Mouse (Mus musculus) urinary bladder, adult 2 months (tissue): ENCODE measurements around the gene Mcl1. TPM values are rescaled to one million over a fixed set of nuclear protein-coding genes. Genes with fewer than 3 reads are reported as not detected.
A peak's percentile ranks its signal among the peaks of the same experiment; 100 is the strongest.
"Not testable (repeated sequence)": the region's sequence is repeated elsewhere in the genome, so short reads cannot be mapped to it uniquely, and the experiment has no call there.

Source experiments
- DNase-seq: peaks from one replicate; pipeline ENCODE4 v3.0.0; 2022; ENCODE audit warnings: low spot score
- polyA plus RNA-seq: library from polyadenylated mRNA; depleted of rRNA; stranded (reverse); fragments of >200 nt; gene quantifications from 2 replicates; pipeline ENCODE4 v1.2.3, GENCODE M21; 2012; rRNA removed

Mcl1 gene
- 90.3 and 106 TPM in 2 replicates for polyA plus RNA-seq

DNA sequence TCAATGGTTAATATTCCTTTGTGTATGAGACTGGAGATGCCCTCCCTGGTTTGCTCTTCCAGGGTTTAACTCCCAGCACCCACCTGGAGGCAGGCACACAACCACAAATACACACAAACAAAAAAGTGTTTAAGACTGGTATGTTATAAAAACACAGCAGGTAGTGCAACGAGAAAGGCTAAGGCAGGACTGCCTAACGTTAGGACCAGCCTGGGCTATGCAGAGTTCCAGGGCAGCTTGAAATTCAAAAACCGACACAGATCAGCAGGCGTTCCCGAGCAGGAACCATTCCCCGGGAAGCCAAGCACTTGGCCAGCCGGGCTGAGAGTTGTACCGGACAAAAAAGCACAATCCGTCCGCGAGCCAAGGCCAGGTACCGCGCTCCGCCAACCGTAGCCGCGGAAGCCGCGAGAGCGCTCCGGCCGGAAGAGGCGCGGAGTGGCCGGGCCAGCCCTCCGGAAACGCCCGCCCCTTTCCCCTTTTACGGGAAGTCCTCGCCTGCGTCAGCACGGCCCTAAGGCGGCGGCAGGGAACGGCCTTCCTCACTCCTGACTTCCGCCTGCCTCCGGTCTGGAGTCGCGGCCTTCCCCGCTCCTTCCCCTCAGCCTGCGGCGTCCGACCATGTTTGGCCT, at the start of gene Mcl1:
TSS of gene Mcl1 (plus strand) at position 553 of the 632 bp plus-strand sequence.
- peak; percentile 99 for DNase-seq

- DNase-seq = no peak
These were observed 49.4 kb upstream of the Mcl1 start for GRCm38 (mm10) chr3:95609195-95609594.

DNA sequence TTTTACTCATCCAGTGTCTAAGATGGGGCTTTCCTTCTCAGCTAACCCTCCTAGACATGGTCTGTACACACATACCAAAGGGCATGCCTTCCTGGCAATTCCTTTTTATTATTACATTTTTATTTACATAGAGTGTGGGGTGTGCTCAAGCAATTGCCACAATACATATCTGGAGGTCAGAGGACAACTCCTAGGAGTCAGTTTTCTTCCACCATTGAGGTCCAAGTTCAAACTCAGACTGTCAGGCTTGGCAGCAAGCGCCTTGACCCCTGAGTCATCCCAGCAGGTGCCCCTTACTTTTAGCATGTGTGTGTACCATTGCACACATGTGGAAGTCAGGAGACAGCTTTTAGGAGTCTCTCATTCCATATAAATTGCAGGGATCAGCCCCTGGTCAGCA, 44.6 kb upstream of the Mcl1 start:
- no peak for DNase-seq

GRCm38 (mm10) chr3:95618511-95618910, 40.1 kb upstream of the Mcl1 start:
- DNase-seq = no peak

DNA sequence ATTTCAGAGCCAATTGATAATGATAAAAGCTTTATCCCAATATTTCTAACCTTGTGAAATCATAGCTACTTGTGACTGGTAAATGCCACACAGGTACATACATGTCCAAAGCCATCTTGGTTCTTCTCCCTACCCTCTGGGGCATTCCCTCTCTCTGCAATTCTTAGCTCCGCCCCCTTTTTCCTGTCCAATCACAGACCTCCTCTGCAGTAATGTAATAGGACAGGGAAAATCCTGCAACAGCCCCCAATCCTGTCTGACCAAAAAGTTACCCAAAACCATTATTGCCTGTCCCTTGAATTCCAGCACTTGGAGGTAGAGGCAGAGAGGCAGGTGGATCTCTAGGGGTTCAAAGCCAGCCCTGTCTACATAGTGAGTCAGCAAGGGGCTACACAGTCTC, 37.3 kb upstream of the Mcl1 start:
- DNase-seq = no peak

DNA sequence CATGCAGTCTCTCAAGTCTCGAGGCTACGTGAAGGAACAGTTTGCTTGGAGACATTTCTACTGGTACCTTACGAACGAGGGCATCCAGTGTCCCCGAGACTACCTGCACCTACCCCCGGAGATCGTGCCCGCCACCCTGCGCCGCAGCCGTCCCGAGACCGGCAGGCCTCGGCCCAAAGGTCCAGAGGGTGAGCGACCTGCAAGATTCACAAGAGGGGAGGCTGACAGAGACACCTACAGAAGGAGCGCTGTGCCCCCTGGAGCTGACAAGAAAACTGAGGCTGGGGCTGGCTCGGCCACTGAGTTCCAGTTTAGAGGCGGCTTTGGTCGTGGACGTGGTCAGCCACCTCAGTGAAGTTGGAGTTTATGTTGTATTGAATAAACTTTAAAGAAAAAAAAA, 36.2 kb upstream of the Mcl1 start:
- DNase-seq = not testable (repeated sequence)

DNA sequence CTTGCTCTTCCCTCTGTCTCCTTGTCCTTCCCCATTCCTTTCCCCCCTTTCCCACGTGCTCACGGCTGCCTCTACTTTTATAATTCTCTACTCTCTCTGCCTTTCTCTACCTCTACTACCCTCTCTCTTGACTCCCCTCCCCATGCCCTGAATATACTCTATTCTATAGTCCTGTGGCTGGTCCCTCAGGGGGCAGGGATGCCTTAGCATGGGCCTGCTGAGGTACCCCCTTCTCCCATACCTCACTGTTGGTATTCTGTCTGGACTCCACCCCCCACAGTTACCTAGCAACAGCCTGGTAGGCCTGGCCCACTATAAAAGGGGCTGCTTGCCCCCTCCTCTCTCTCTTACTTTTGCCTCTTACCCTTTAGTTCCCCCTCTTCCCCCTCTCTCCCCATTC, 35.0 kb upstream of the Mcl1 start:
- no peak for DNase-seq

DNA sequence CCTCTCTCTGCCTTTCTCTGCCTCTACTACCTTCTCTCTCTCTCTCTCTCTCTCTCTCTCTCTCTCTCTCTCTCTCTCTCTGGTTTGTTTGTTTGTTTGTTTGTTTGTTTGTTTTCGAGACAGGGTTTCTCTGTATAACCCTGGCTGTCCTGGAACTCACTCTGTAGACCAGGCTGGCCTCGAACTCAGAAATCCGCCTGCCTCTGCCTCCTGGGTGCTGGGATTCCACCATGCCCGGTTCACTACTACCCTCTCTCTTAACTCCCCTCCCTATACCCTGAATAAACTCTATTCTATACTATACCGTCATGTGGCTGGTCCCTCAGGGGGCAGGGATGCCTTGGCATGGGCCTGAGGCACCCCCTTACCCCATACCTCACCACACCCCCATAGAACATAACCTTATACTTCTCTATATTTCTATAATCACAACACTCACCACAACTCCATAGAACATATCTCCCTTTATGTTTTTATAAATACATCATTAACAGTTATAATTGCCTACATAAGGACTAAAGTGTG, 34.5 kb upstream of the Mcl1 start:
- DNase-seq = not testable (repeated sequence)

GRCm38 (mm10) chr3:95624628-95625503, 33.7 kb upstream of the Mcl1 start, which contains the start of gene Ensa:
Gene Ensa (plus strand): TSS chr3:95624993.
- DNase-seq = peak; percentile 93

GRCm38 (mm10) chr3:95627763-95628162, 30.8 kb upstream of the Mcl1 start:
- DNase-seq = no peak

DNA sequence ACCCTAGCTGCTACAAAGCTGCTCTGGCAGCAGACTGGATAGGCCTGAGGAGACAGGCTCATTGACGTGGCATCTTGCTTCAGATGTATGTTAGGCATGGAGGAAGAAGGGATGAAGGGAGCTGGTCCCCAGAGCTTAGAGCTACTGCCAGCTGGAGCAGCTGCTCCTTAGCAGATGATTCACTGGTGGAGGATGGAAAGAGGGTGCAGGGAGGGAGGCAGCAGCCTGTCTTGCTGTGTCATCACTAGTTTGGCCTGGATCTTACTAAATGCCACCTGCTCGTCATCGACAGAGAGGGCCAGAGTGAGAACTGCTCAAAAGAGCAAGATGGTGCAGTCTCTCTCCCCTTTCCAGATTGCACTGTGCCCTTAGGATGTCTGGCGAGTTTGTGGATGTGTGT, 28.8 kb upstream of the Mcl1 start:
- DNase-seq = no peak

DNA sequence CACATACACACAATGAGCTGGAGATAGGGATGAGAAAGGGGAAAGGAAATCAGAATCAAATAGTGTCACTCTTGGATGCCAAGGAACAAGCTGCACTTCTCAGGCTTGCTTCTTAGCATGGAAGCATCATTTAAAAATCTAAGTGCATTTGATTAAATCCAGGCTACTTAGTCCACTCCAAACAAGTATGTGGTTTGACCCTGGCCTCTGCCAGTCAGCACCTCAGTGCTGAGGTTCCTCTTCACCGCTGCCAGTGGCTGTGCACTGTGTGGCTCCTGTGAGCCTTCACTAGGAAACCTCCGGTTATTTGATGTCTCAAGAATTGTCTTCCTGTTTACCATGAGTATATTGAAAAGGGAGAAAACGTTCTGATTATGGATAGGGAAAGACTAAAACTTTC, 27.7 kb upstream of the Mcl1 start:
- no peak for DNase-seq

DNA sequence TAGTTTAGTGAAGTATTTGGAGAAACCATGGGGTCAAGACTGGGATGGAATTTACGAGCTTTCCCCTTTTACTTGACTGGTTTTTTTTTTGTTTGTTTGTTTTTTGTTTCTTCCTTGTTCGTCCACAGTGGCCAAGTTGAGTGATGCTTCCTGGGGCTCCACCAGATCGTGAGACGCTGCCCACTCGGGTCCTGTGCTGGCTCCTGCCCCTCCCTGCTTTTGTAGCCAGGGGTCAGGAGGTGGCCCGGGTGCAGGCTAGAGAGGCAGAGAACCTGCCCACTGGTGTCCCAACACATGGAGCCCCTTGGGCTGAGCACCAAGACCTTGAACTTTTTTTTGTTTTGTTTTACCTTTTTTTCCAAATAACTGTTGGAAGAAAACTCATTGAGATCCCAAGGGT, 27.3 kb upstream of the Mcl1 start:
- no peak for DNase-seq

- no peak for DNase-seq
These were observed 25.7 kb upstream of the Mcl1 start for GRCm38 (mm10) chr3:95632648-95633588.

DNA sequence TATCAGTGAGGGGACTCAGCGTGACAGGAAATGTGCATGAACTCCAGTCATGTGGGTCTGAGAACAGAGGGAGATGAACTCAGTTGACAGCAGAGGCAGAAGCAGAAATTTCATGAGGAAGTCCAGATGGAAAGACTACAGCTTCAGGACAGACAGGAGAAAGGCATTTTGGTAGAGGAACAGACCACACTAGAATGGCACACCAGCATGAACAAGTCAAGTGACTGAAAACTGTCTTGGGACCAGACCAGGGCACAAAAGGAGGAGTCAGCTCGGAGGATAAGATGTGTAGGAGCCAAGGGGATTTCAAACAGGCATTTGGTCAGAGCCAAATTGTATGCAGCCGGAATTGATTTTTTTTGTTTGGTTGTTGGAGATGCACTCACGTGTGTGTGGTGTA, 23.0 kb upstream of the Mcl1 start:
- no peak for DNase-seq

DNA sequence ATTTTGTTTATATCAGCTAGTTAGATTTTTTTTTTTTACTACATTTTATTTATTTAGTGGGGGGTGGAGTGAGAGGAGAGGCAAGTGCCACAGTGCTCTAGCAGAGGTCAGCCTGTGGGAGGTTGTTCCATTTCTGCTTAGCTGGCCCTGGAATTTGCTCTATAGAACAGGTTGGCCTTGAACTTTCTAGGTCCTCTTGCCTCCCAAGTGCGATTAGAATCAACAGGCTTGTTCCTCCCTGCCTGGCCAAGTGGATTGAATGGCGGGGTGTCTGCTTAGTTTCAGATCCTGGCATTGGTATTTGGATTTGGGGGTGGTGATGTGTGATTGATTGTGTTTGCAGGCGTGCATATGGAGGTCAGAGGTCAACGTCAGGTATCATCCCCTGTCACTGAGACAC, 22.5 kb upstream of the Mcl1 start:
- DNase-seq = no peak

DNA sequence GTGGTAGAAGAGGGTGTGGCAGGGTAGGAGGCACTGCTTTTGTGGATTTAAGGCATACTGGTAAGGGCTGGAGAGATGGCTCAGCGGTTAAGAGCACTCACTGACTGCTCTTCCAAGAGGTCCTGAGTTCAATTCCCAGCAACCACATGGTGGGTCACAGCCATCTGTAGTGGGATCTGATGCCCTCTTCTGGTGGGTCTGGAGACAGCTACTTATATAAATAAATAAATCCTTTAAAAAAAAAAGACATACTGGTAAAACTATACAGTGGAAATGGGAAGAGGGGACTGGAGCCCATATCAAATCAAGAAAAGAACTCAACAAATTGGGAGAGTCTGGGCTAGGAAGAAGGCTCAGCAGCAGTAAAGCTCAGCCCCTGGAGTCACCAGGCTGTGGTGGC, 18.9 kb upstream of the Mcl1 start:
- no peak for DNase-seq

- DNase-seq = no peak
These were observed 15.5 kb upstream of the Mcl1 start for GRCm38 (mm10) chr3:95643097-95643496.

DNA sequence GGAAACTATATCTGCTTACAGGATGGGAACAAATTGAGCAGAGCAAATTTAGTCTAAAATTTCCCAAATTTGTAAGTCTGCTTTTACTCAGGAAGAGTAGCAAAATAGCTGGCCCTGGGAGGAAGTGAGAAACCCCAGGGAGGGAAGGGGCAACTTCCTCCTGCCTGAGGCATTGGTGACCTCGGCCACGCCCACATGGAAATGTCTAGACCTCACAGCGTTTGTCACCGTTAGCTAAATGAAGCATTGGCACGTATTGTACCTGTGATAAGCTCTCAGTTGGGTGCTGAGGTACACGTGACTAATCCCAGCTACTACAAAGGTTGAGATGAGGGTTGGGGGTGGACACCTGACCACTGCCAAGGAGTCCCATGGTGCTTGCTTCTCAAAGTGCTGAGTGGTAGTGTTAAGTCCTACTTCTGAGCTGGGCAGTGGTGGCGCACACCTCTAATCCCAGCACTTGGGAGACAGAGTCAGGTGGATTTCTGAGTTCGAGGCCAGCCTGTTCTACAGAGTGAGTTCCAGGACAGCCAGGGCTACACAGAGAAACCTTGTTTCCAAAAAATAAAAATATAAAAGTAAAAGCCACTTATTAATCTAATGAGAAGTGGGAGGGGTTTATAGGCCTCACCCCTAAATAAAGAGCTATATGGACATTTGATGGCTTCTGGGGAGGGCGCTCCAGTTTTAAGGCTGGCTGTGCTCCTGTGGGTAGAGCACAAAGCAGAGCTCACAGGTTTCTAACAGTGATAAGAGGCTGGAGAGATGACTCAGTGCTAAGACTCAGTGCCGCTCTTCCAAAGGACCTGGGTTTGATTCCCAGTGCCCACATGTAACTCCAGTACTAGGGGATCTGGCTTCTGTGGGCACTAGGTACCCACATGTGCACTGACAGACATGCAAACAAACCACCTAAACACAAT, 13.0 kb upstream of the Mcl1 start:
- DNase-seq = no peak

- DNase-seq = no peak
These were observed 10.6 kb upstream of the Mcl1 start for GRCm38 (mm10) chr3:95648016-95648415.
